Mouse (Mus musculus) CH12.LX (cell line): Measurements from ENCODE around the gene Rnf5. TPM values are rescaled to one million over a fixed set of nuclear protein-coding genes. Genes with fewer than 3 reads are reported as not detected.

Experiments used
- DNase-seq: peaks from one replicate; pipeline ENCODE4 v3.0.0-alpha.2; 2013; ENCODE audit errors: extremely low read depth
- H3K27ac ChIP-seq: 2 replicates; pipeline ENCODE4 v1.5.1; 2012; ENCODE audit warnings: low read depth, mild to moderate bottlenecking, control low read depth, moderate library complexity; ENCODE audit not compliant: insufficient read depth
- H3K27me3 ChIP-seq: replicated peaks from 2 replicates; pipeline ENCODE3; 2012; ENCODE audit warnings: inconsistent platforms
- H3K36me3 ChIP-seq, 2 experiments: replicated peaks in 1 of 2; 2 replicates each; pipeline versions ENCODE3 to v1.6.1; 2012; ENCODE audit warnings: inconsistent platforms in 1 of 2, low read length in 1 of 2, mild to moderate bottlenecking in 1 of 2, mixed read lengths in 1 of 2, moderate library complexity in 1 of 2; ENCODE audit not compliant: control insufficient read depth in 1 of 2, insufficient read depth in 1 of 2
- H3K4me1 ChIP-seq, 2 experiments: 2 replicates each; pipeline ENCODE4 v1.6.1; 2012; ENCODE audit warnings: inconsistent platforms in 1 of 2, moderate library complexity in 1 of 2; ENCODE audit not compliant: insufficient read depth in 2 of 2, control insufficient read depth in 1 of 2
- H3K4me2 ChIP-seq: 2 replicates; pipeline ENCODE4 v1.6.1; 2012; ENCODE audit warnings: low read depth, mild to moderate bottlenecking, control low read depth; ENCODE audit not compliant: poor library complexity, insufficient read depth, severe bottlenecking
- H3K4me3 ChIP-seq, 3 experiments: fragments of 150-350 bp in 1 of 3; sonication (generic) in 1 of 3; replicated peaks in 1 of 3; 2 replicates each; pipeline versions ENCODE3 to v1.5.1; 2011 to 2012; ENCODE audit warnings: low read depth in 2 of 3, low read length in 2 of 3, mild to moderate bottlenecking in 2 of 3, moderate library complexity in 2 of 3, control low read depth in 1 of 3, improper control_type of control experiment in 1 of 3, inconsistent platforms in 1 of 3, mixed read lengths in 1 of 3; ENCODE audit not compliant: poor library complexity in 1 of 3
- H3K79me2 ChIP-seq: replicated peaks from 2 replicates; pipeline ENCODE4 v1.6.1; 2012; ENCODE audit warnings: mild to moderate bottlenecking, moderate library complexity; ENCODE audit not compliant: control insufficient read depth, poor library complexity, insufficient read depth, severe bottlenecking; ENCODE audit errors: extremely low read depth
- H3K9ac ChIP-seq: 2 replicates; pipeline ENCODE4 v1.6.1; 2012; ENCODE audit warnings: low read depth, mild to moderate bottlenecking, control low read depth, moderate library complexity; ENCODE audit not compliant: insufficient read depth
- H3K9me3 ChIP-seq: replicated peaks from 2 replicates; pipeline ENCODE3; 2012; ENCODE audit warnings: low read length, inconsistent platforms, mixed read lengths
- CHD1 ChIP-seq: IDR thresholded peaks from 2 replicates; pipeline ENCODE4 v1.6.1; 2012; ENCODE audit warnings: low read depth, low read length, improper control_type of control experiment, inconsistent platforms
- CHD2 ChIP-seq: IDR thresholded peaks from 2 replicates; pipeline ENCODE4 v1.6.1; 2011; ENCODE audit warnings: low read length, improper control_type of control experiment
- ELF1 ChIP-seq: IDR thresholded peaks from 2 replicates; pipeline ENCODE4 v1.6.1; 2014; ENCODE audit warnings: low read depth, mild to moderate bottlenecking, inconsistent platforms, low read length, improper control_type of control experiment
- EP300 ChIP-seq: IDR thresholded peaks from 2 replicates; pipeline ENCODE4 v1.6.1; 2011; ENCODE audit warnings: low read length, improper control_type of control experiment
- HCFC1 ChIP-seq: IDR thresholded peaks from 2 replicates; pipeline ENCODE4 v1.6.1; 2012; ENCODE audit warnings: low read depth, mild to moderate bottlenecking, inconsistent platforms, low read length, improper control_type of control experiment
- IRF4 ChIP-seq: IDR thresholded peaks from 2 replicates; pipeline ENCODE4 v1.6.1; 2014; ENCODE audit warnings: low read depth, mild to moderate bottlenecking, inconsistent platforms, low read length, improper control_type of control experiment
- JUN ChIP-seq: IDR thresholded peaks from 2 replicates; pipeline ENCODE4 v1.6.1; 2011; ENCODE audit warnings: low read depth, mild to moderate bottlenecking, low read length, improper control_type of control experiment, moderate library complexity; ENCODE audit not compliant: insufficient read depth
- KAT2A ChIP-seq: IDR thresholded peaks from 2 replicates; pipeline ENCODE4 v1.6.1; 2012; ENCODE audit warnings: low read length, improper control_type of control experiment, inconsistent platforms; ENCODE audit not compliant: insufficient replicate concordance
- MEF2A ChIP-seq: IDR thresholded peaks from 2 replicates; pipeline ENCODE4 v1.6.1; 2014; ENCODE audit warnings: low read depth, mild to moderate bottlenecking, inconsistent platforms, low read length, improper control_type of control experiment, borderline replicate concordance
- MXI1 ChIP-seq: IDR thresholded peaks from 2 replicates; pipeline ENCODE4 v1.6.1; 2011; ENCODE audit warnings: mild to moderate bottlenecking, low read depth, low read length, improper control_type of control experiment
- MYC ChIP-seq: IDR thresholded peaks from 2 replicates; pipeline ENCODE4 v1.6.1; 2011; ENCODE audit warnings: low read depth, mild to moderate bottlenecking, improper control_type of control experiment, low read length
- NRF1 ChIP-seq: IDR thresholded peaks from 2 replicates; pipeline ENCODE4 v1.6.1; 2014; ENCODE audit warnings: low read depth, mild to moderate bottlenecking, inconsistent platforms, low read length, improper control_type of control experiment, moderate library complexity
- POLR2A ChIP-seq: IDR thresholded peaks from 2 replicates; pipeline ENCODE4 v1.6.1; 2011; ENCODE audit warnings: low read depth, mild to moderate bottlenecking, improper control_type of control experiment, low read length
- RAD21 ChIP-seq: IDR thresholded peaks from 2 replicates; pipeline ENCODE4 v1.6.1; 2011; ENCODE audit warnings: low read depth, mild to moderate bottlenecking, low read length, improper control_type of control experiment, moderate library complexity
- SIN3A ChIP-seq: IDR thresholded peaks from 2 replicates; pipeline ENCODE4 v1.6.1; 2012; ENCODE audit warnings: low read length, improper control_type of control experiment, inconsistent platforms
- TBP ChIP-seq: conservative IDR thresholded peaks from 2 replicates; pipeline ENCODE4 v1.6.1; 2011; ENCODE audit warnings: low read depth, low read length, improper control_type of control experiment
- TCF12 ChIP-seq: IDR thresholded peaks from 2 replicates; pipeline ENCODE4 v1.6.1; 2014; ENCODE audit warnings: low read depth, mild to moderate bottlenecking, inconsistent platforms, low read length, improper control_type of control experiment
- UBTF ChIP-seq: IDR thresholded peaks from 2 replicates; pipeline ENCODE4 v1.6.1; 2012; ENCODE audit warnings: low read depth, mild to moderate bottlenecking, inconsistent platforms, low read length, improper control_type of control experiment, moderate library complexity
- ZMIZ1 ChIP-seq: IDR thresholded peaks from 2 replicates; pipeline ENCODE4 v1.6.1; 2012; ENCODE audit warnings: low read depth, mild to moderate bottlenecking, inconsistent platforms, low read length, improper control_type of control experiment
- ZNF384 ChIP-seq: IDR thresholded peaks from 2 replicates; pipeline ENCODE4 v1.6.1; 2012; ENCODE audit warnings: low read depth, low read length, improper control_type of control experiment, inconsistent platforms
- dilution Hi-C: fragments of 300-500 bp; cut with MboI; formaldehyde crosslinking; loops from 2 replicates; pipeline ENCODE4 v1.14.3; 2020; ENCODE audit warnings: low sequenced_read_pairs; ENCODE audit not compliant: extremely low pct_unique_long_range_greater_than_20kb, extremely low pct_ligation_motif_present
- in situ Hi-C: fragments of 300-500 bp; cut with MboI; formaldehyde crosslinking; loops from 3 replicates; pipeline ENCODE4 v1.14.3; 2019; ENCODE audit warnings: low sequenced_read_pairs, low pct_ligation_motif_present, low pct_unique_long_range_greater_than_20kb, mixed read lengths
- polyA plus RNA-seq: library from polyadenylated mRNA; unstranded; fragments of >175 nt; gene quantifications from 2 replicates; pipeline ENCODE4 v1.2.1, GENCODE M21; 2012; ENCODE audit warnings: low read depth; ENCODE audit not compliant: insufficient read length
- total RNA-seq, 2 experiments: library from RNA; depleted of rRNA; stranded (reverse); fragments of 300-350 nt in 1 of 2; fragments of >200 nt in 1 of 2; gene quantifications; 2 replicates each; pipeline ENCODE4 v1.2.3; 2012 to 2014

Gene Rnf5
- total and polyA plus RNA-seq, 3 experiments, result 8.4 to 35.1 (median 20.6) TPM

DNA sequence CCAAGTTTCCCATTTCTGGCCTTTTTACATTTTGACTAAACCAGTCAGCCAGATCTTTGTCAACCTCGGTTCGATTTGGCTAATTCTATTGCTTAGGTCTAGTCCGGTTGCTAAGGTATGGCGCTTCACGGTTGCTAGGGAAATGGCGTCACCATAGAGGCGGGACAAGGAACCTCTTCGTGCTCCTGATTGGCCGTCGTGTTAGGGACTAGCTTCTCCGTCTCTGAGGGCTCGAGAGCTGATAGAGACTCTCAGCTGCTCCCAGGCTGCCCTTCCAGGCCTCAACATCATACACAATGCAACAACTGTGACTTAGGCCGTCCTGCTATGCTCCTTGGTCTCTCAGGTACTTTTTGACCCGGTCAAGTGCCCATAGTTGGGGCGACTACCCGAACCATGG is 41.1 kb upstream of the Rnf5 start, which contains the start of gene Fkbpl:
Fkbpl (plus strand) TSS at position 157 of the 400 bp plus-strand sequence.
- in situ Hi-C loops, result no loop called here

DNA sequence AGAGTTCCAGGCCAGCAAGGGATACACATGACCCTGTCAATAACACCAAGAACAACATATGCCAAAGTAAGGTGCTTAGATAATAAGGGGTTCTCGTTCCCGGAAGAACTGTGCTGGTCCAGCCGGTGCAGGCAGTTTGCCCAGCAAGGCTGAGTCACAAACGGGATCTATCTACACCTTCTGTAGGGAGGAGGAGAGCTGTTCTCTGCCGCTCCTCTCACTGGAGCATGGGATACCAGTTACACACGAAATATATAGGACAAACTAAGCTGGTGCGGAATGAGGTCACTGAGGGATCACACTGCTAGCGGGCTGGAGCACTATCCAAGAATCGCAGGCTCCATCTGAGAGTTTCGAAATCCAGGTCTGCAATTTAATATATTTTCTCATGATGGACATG is 40.5 kb upstream of the Rnf5 start:
- Histone ChIP-seq H3K9me3 (peaks cover 9% of the 10 kb centered on the region), H3K36me3 (peaks cover 0 to 16% of the 10 kb centered on the region in 2 experiments), H3K79me2 (no peaks in the 10 kb centered on the region; the same call in 1 of the 2 replicates), H3K4me1 (peaks cover 10 to 43% of the 10 kb centered on the region in 2 experiments), H3K27me3 (peaks cover 46% of the 10 kb centered on the region), H3K4me2 (no peak overlapping the region), H3K27ac (no peak overlapping the region), H3K4me3 (no peak overlapping the region), H3K9ac (no peak overlapping the region)
- in situ Hi-C loops (no loop called here), dilution Hi-C loops (no loop called here)
- DNase-seq, result no peak
- 0 out of 2 replicates have a peak, but pooled peaks have one; percentile 6 for TF ChIP-seq MEF2A
- no peak; the same call in 1 of the 2 replicates for TF ChIP-seq CHD2

More for the DNA sequence above, 41.1 kb upstream of the Rnf5 start, which contains the start of gene Fkbpl:
- Histone ChIP-seq H3K4me2 (peak within 1 kb of the TSS; percentile 86), H3K4me3 (peak within 1 kb of the TSS; percentile 65 to 80 (median 76)), H3K36me3 (peaks cover 1 to 22% of the 10 kb centered on the region in 2 experiments), H3K9me3 (peaks cover 2% of the 10 kb centered on the region), H3K79me2 (no peaks in the 10 kb centered on the region; the same call in 1 of the 2 replicates), H3K27me3 (peaks cover 42% of the 10 kb centered on the region), H3K9ac (peak within 1 kb of the TSS; percentile 94), H3K4me1 (peaks cover 14 to 50% of the 10 kb centered on the region in 2 experiments), H3K27ac (peak within 1 kb of the TSS; percentile 48; the same call in 1 of the 2 replicates)
- TF ChIP-seq RAD21 (no peak), SIN3A (peak; percentile 99), TCF12 (peak; percentile 39; the same call in 1 of the 2 replicates), HCFC1 (peak; percentile 88), POLR2A (peak; percentile 75), ZMIZ1 (0 out of 2 replicates have a peak, but pooled peaks have one; percentile 14), TBP (0 out of 2 replicates have a peak, but pooled peaks have one; percentile 61), ZNF384 (no peak), ELF1 (peak; percentile 81), MEF2A (peak; percentile 61; the same call in 1 of the 2 replicates), JUN (peak; percentile 15; the same call in 1 of the 2 replicates), MXI1 (peak; percentile 97), CHD2 (peak; percentile 59; the same call in 1 of the 2 replicates), EP300 (no peak), NRF1 (no peak), IRF4 (no peak), UBTF (no peak), CHD1 (no peak), MYC (no peak), KAT2A (peak; percentile 68; the same call in 1 of the 2 replicates)
- peak; percentile 98 for DNase-seq
- dilution Hi-C loops, result no loop called here
